Mouse (Mus musculus) MEL (cell line): ENCODE results near the gene Gtdc1. TPM values are rescaled to one million over a fixed set of nuclear protein-coding genes. Genes with fewer than 3 reads are reported as not detected.

Source experiments
- DNase-seq: peaks from one replicate; pipeline ENCODE4 v3.0.0; 2011; ENCODE audit warnings: low read depth, low spot score
- H3K27ac ChIP-seq: 2 replicates; pipeline ENCODE4 v1.5.1; 2012; ENCODE audit warnings: low read depth, mild to moderate bottlenecking, control low read depth, low read length, moderate library complexity; ENCODE audit not compliant: control insufficient read depth
- H3K27me3 ChIP-seq, 2 experiments: fragments of 150-350 bp in 1 of 2; sonication (generic) in 1 of 2; 2 replicates each; pipeline ENCODE4 v1.6.1; 2012; ENCODE audit warnings: low read length in 2 of 2, mild to moderate bottlenecking in 2 of 2, improper control_type of control experiment in 1 of 2, moderate library complexity in 1 of 2; ENCODE audit not compliant: insufficient read depth in 2 of 2, control insufficient read depth in 1 of 2
- H3K36me3 ChIP-seq, 2 experiments: 2 replicates each; pipeline ENCODE4 v1.6.1; 2012 to 2014; ENCODE audit warnings: low read length in 2 of 2, improper control_type of control experiment in 1 of 2, inconsistent platforms in 1 of 2, mild to moderate bottlenecking in 1 of 2; ENCODE audit not compliant: insufficient read depth in 2 of 2, control insufficient read depth in 1 of 2
- H3K4me1 ChIP-seq, 2 experiments: fragments of 150-350 bp in 1 of 2; sonication (generic) in 1 of 2; 2 replicates each; pipeline ENCODE4 v1.6.1; 2012; ENCODE audit warnings: low read length in 2 of 2, improper control_type of control experiment in 1 of 2, mild to moderate bottlenecking in 1 of 2; ENCODE audit not compliant: insufficient read depth in 2 of 2, control insufficient read depth in 1 of 2
- H3K4me3 ChIP-seq, 2 experiments: fragments of 150-350 bp in 1 of 2; sonication (generic) in 1 of 2; 2 replicates each; pipeline ENCODE4 v1.5.1; 2012; ENCODE audit warnings: low read depth in 2 of 2, low read length in 2 of 2, mild to moderate bottlenecking in 2 of 2, moderate library complexity in 2 of 2, control low read depth in 1 of 2, improper control_type of control experiment in 1 of 2; ENCODE audit not compliant: control insufficient read depth in 1 of 2, insufficient read depth in 1 of 2
- H3K79me2 ChIP-seq: 2 replicates; pipeline ENCODE4 v1.6.1; 2012; ENCODE audit warnings: mild to moderate bottlenecking, low read length, moderate library complexity; ENCODE audit not compliant: control insufficient read depth, poor library complexity, insufficient read depth
- H3K9ac ChIP-seq: 2 replicates; pipeline ENCODE4 v1.6.1; 2012; ENCODE audit warnings: low read depth, mild to moderate bottlenecking, control low read depth, low read length, moderate library complexity; ENCODE audit not compliant: control insufficient read depth, poor library complexity, severe bottlenecking
- H3K9me3 ChIP-seq: fragments of 150-350 bp; sonication (generic); replicated peaks from 2 replicates; pipeline ENCODE4 v1.6.1; 2012; ENCODE audit warnings: mild to moderate bottlenecking, low read length, improper control_type of control experiment, moderate library complexity; ENCODE audit not compliant: insufficient read depth
- ELF1 ChIP-seq: IDR thresholded peaks from 2 replicates; pipeline ENCODE4 v1.6.1; 2014; ENCODE audit warnings: low read depth, mild to moderate bottlenecking, inconsistent platforms, low read length, improper control_type of control experiment, moderate library complexity
- GABPA ChIP-seq: IDR thresholded peaks from 2 replicates; pipeline ENCODE4 v1.6.1; 2012; ENCODE audit warnings: low read depth, mild to moderate bottlenecking, inconsistent platforms, low read length, improper control_type of control experiment, moderate library complexity
- JUND ChIP-seq: IDR thresholded peaks from 2 replicates; pipeline ENCODE4 v1.6.1; 2011; ENCODE audit warnings: low read depth, mild to moderate bottlenecking, improper control_type of control experiment, low read length
- MAX ChIP-seq: IDR thresholded peaks from 2 replicates; pipeline ENCODE4 v1.6.1; 2011; ENCODE audit warnings: low read length, improper control_type of control experiment
- MAZ ChIP-seq: IDR thresholded peaks from 2 replicates; pipeline ENCODE4 v1.6.1; 2012; ENCODE audit warnings: low read depth, mild to moderate bottlenecking, inconsistent platforms, low read length, improper control_type of control experiment
- MEF2A ChIP-seq: IDR thresholded peaks from 2 replicates; pipeline ENCODE4 v1.6.1; 2014; ENCODE audit warnings: low read depth, mild to moderate bottlenecking, inconsistent platforms, low read length, improper control_type of control experiment; ENCODE audit not compliant: poor library complexity, insufficient replicate concordance, severe bottlenecking; ENCODE audit errors: extremely low read depth
- MYB ChIP-seq: IDR thresholded peaks from 2 replicates; pipeline ENCODE4 v1.6.1; 2011; ENCODE audit warnings: mild to moderate bottlenecking, low read depth, low read length, improper control_type of control experiment
- MYC ChIP-seq: IDR thresholded peaks from 2 replicates; pipeline ENCODE4 v1.6.1; 2011; ENCODE audit warnings: low read depth, mild to moderate bottlenecking, low read length, improper control_type of control experiment, moderate library complexity
- NELFE ChIP-seq: IDR thresholded peaks from 2 replicates; pipeline ENCODE4 v1.6.1; 2011; ENCODE audit warnings: low read depth, low read length, improper control_type of control experiment
- NRF1 ChIP-seq: IDR thresholded peaks from 2 replicates; pipeline ENCODE4 v1.6.1; 2014; ENCODE audit warnings: low read depth, mild to moderate bottlenecking, inconsistent platforms, low read length, improper control_type of control experiment, moderate library complexity; ENCODE audit not compliant: poor library complexity, insufficient read depth, severe bottlenecking
- POLR2AphosphoS2 ChIP-seq: IDR thresholded peaks from 2 replicates; pipeline ENCODE4 v1.6.1; 2011; ENCODE audit warnings: low read length, improper control_type of control experiment
- RCOR1 ChIP-seq: IDR thresholded peaks from 2 replicates; pipeline ENCODE4 v1.6.1; 2012; ENCODE audit warnings: low read depth, mild to moderate bottlenecking, inconsistent platforms, low read length, improper control_type of control experiment
- SMC3 ChIP-seq: IDR thresholded peaks from 2 replicates; pipeline ENCODE4 v1.6.1; 2011; ENCODE audit warnings: low read depth, low read length, improper control_type of control experiment
- TAL1 ChIP-seq: IDR thresholded peaks from 2 replicates; pipeline ENCODE4 v1.6.1; 2012; ENCODE audit warnings: mild to moderate bottlenecking, inconsistent platforms, low read length, moderate library complexity, mixed read lengths
- TBP ChIP-seq: IDR thresholded peaks from 2 replicates; pipeline ENCODE4 v1.8.0; 2011; ENCODE audit warnings: low read depth, low read length, improper control_type of control experiment
- TCF12 ChIP-seq: IDR thresholded peaks from 2 replicates; pipeline ENCODE4 v1.6.1; 2014; ENCODE audit warnings: low read depth, mild to moderate bottlenecking, inconsistent platforms, low read length, improper control_type of control experiment, moderate library complexity
- USF1 ChIP-seq: IDR thresholded peaks from 2 replicates; pipeline ENCODE4 v1.6.1; 2014; ENCODE audit warnings: low read depth, mild to moderate bottlenecking, inconsistent platforms, low read length, improper control_type of control experiment, moderate library complexity
- ZKSCAN1 ChIP-seq: IDR thresholded peaks from 2 replicates; pipeline ENCODE4 v1.6.1; 2012; ENCODE audit warnings: low read depth, mild to moderate bottlenecking, inconsistent platforms, low read length, improper control_type of control experiment, moderate library complexity
- ZMIZ1 ChIP-seq: IDR thresholded peaks from 2 replicates; pipeline ENCODE4 v1.6.1; 2012; ENCODE audit warnings: low read depth, mild to moderate bottlenecking, inconsistent platforms, low read length, improper control_type of control experiment, moderate library complexity
- ZNF384 ChIP-seq: IDR thresholded peaks from 2 replicates; pipeline ENCODE4 v1.6.1; 2012; ENCODE audit warnings: low read depth, mild to moderate bottlenecking, inconsistent platforms, low read length, improper control_type of control experiment
- polyA plus RNA-seq, 2 experiments: library from polyadenylated mRNA; stranded (reverse) in 1 of 2; unstranded in 1 of 2; fragments of >175 nt in 1 of 2; fragments of >200 nt in 1 of 2; gene quantifications; 2 replicates each; pipeline versions ENCODE4 v1.2.1 to v1.2.4; 2012; ENCODE audit warnings: low replicate concordance in 2 of 2, low read depth in 1 of 2; ENCODE audit not compliant: insufficient read length in 2 of 2, insufficient read depth in 1 of 2, missing spikeins in 1 of 2
- total RNA-seq: library from RNA; depleted of rRNA; stranded (reverse); fragments of 300-350 nt; gene quantifications from 2 replicates; pipeline ENCODE4 v1.2.3, GENCODE M21; 2012

Gene Gtdc1
- total and polyA plus RNA-seq, 3 experiments = 7.2 to 14.3 TPM; not detected in 1

- Histone ChIP-seq H3K9me3 (no peaks in the 10 kb centered on the region), H3K4me3 (no peak overlapping the region), H3K4me1 (no peaks in the 10 kb centered on the region), H3K36me3 (peaks cover 0 to 4% of the 10 kb centered on the region in 2 experiments; a peak in 1 of 4 replicates), H3K27ac (no peak overlapping the region), H3K9ac (no peak overlapping the region), H3K79me2 (no peaks in the 10 kb centered on the region), H3K27me3 (no peaks in the 10 kb centered on the region)
- TF ChIP-seq ZMIZ1 = no peak
- no peak for DNase-seq
These were observed 82.0 kb downstream of the Gtdc1 start for GRCm38 (mm10) chr2:44845424-44845823.

DNA sequence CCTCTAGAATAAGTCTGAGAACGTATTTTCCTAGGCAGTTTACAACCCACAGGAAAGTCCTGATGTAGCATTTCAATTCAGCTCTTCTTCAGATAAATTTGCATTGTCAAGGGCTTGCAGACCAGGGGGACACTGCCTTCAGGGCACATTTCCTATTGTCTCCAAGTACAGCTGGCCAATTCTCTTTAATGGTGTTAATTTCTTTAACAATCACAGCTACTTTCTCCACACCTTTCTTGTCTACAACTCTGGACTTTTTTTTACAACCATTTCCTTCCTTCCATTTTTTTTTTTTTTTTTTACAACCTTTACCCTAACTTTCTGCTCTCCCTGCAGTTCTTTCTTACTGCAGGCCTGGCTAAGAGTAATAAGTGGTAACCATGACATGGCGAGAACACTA lies 97.7 kb downstream of the Gtdc1 start:
- no peak for DNase-seq
- H3K9ac ChIP-seq = no peak overlapping the region
- H3K36me3 ChIP-seq = peaks cover 0 to 6% of the 10 kb centered on the region in 2 experiments; a peak in 2 of 4 replicates
- H3K4me1 ChIP-seq = peaks cover 0 to 3% of the 10 kb centered on the region in 2 experiments; a peak in 1 of 4 replicates
- H3K27me3 ChIP-seq = no peaks in the 10 kb centered on the region
- H3K4me3 ChIP-seq = no peak overlapping the region
- no peaks in the 10 kb centered on the region for H3K9me3 ChIP-seq
- no peak for TF ChIP-seq ELF1
- 0 out of 2 replicates have a peak, but pooled peaks have one; percentile 16 for TF ChIP-seq ZNF384
- no peaks in the 10 kb centered on the region for H3K79me2 ChIP-seq
- no peak overlapping the region for H3K27ac ChIP-seq

- no peak overlapping the region for H3K4me3 ChIP-seq
- no peak overlapping the region for H3K9ac ChIP-seq
- no peak for DNase-seq
- no peaks in the 10 kb centered on the region for H3K9me3 ChIP-seq
- TF ChIP-seq ZKSCAN1 = no peak
- no peak for TF ChIP-seq ZMIZ1
- TF ChIP-seq TCF12 = no peak
- no peak for TF ChIP-seq NRF1
- TF ChIP-seq USF1 = no peak
- TF ChIP-seq, all 39 proteins: peak for 0
- H3K79me2 ChIP-seq = no peaks in the 10 kb centered on the region
- peaks cover 0 to 3% of the 10 kb centered on the region in 2 experiments; a peak in 1 of 4 replicates for H3K4me1 ChIP-seq
- no peaks in the 10 kb centered on the region for H3K27me3 ChIP-seq
- H3K27ac ChIP-seq = no peak overlapping the region
- peaks cover 0 to 6% of the 10 kb centered on the region in 2 experiments; a peak in 2 of 4 replicates for H3K36me3 ChIP-seq
These were observed 98.1 kb downstream of the Gtdc1 start for GRCm38 (mm10) chr2:44829346-44829745.

- Histone ChIP-seq H3K9me3 (no peaks in the 10 kb centered on the region), H3K4me1 (peaks cover 0 to 3% of the 10 kb centered on the region in 2 experiments; a peak in 1 of 4 replicates), H3K4me3 (no peak overlapping the region), H3K27me3 (no peaks in the 10 kb centered on the region), H3K79me2 (no peaks in the 10 kb centered on the region), H3K9ac (no peak overlapping the region), H3K27ac (no peak overlapping the region), H3K36me3 (peaks cover 0 to 6% of the 10 kb centered on the region in 2 experiments; a peak in 2 of 4 replicates)
- peak; percentile 85 for DNase-seq
- TF ChIP-seq TAL1 (no peak), RCOR1 (peak; percentile 61; the same call in 1 of the 2 replicates), ZKSCAN1 (no peak), MYC (peak; percentile 93), GABPA (no peak), MAZ (no peak), MEF2A (no peak), ZMIZ1 (no peak), MYB (no peak), ZNF384 (no peak), JUND (no peak), NELFE (no peak), MAX (peak; percentile 68), SMC3 (no peak; the same call in 1 of the 2 replicates), TBP (no peak), POLR2AphosphoS2 (no peak)
These were observed 100.8 kb downstream of the Gtdc1 start for GRCm38 (mm10) chr2:44826609-44827008.
